Mouse (Mus musculus) T-helper 17 cell (primary cell): ENCODE data around the gene Ppp1r14a.

Source experiments
- in situ Hi-C, 2 experiments: fragments of 300-600 bp; cut with MboI, MseI; formaldehyde crosslinking; loops; 1 replicate in 1 of 2; 2 replicates in 1 of 2; pipeline ENCODE4 v1.15.1; 2025; ENCODE audit warnings: high pct_unique_total_duplicates in 2 of 2

Gene Ppp1r14a

GRCm38 (mm10) chr7:29288942-29289638 is at the start of gene Ppp1r14a:
Ppp1r14a (plus strand) TSS chr7:29289308.
- in situ Hi-C loops: no loop called here

- in situ Hi-C loops: no loop called here
These were observed 44.2 kb upstream of the Ppp1r14a start for GRCm38 (mm10) chr7:29244732-29245416.

- in situ Hi-C loops: no loop called here
These were observed 43.1 kb upstream of the Ppp1r14a start for GRCm38 (mm10) chr7:29246015-29246414.

- in situ Hi-C loops: no loop called here
These were observed 42.3 kb upstream of the Ppp1r14a start for GRCm38 (mm10) chr7:29246619-29247313.

GRCm38 (mm10) chr7:29247314-29247700 is 41.8 kb upstream of the Ppp1r14a start:
- in situ Hi-C loops: no loop called here

- in situ Hi-C loops: no loop called here
These were observed 41.4 kb upstream of the Ppp1r14a start for GRCm38 (mm10) chr7:29247706-29248105.

GRCm38 (mm10) chr7:29248261-29248841 is 40.8 kb upstream of the Ppp1r14a start, which contains the start of gene 2200002D01Rik:
2200002D01Rik (minus strand) TSS chr7:29248466.
- in situ Hi-C loops: no loop called here

GRCm38 (mm10) chr7:29251166-29251565 is 37.9 kb upstream of the Ppp1r14a start:
- in situ Hi-C loops: no loop called here

- in situ Hi-C loops: no loop called here
These were observed 35.3 kb upstream of the Ppp1r14a start for GRCm38 (mm10) chr7:29253842-29254241.

- in situ Hi-C loops: no loop called here
These were observed 33.2 kb upstream of the Ppp1r14a start for GRCm38 (mm10) chr7:29255875-29256274.

- in situ Hi-C loops: no loop called here
These were observed 31.7 kb upstream of the Ppp1r14a start for GRCm38 (mm10) chr7:29257368-29257767.

GRCm38 (mm10) chr7:29259781-29260730 is 29.1 kb upstream of the Ppp1r14a start:
- in situ Hi-C loops: no loop called here

GRCm38 (mm10) chr7:29262151-29262550 is 27.0 kb upstream of the Ppp1r14a start:
- in situ Hi-C loops: no loop called here

GRCm38 (mm10) chr7:29263831-29264230 is 25.3 kb upstream of the Ppp1r14a start:
- in situ Hi-C loops: no loop called here

GRCm38 (mm10) chr7:29265636-29266035 is 23.5 kb upstream of the Ppp1r14a start:
- in situ Hi-C loops: no loop called here

- in situ Hi-C loops: no loop called here
These were observed 22.2 kb upstream of the Ppp1r14a start for GRCm38 (mm10) chr7:29266931-29267330.

GRCm38 (mm10) chr7:29270445-29270844 is 18.7 kb upstream of the Ppp1r14a start:
- in situ Hi-C loops: loop anchor here in 1 of 2 experiments (10.0 kb wide), 1 partner anchor 554 kb away; no protein-coding TSS in a partner anchor

GRCm38 (mm10) chr7:29271687-29272465 is 17.2 kb upstream of the Ppp1r14a start:
- in situ Hi-C loops: loop anchor here in 1 of 2 experiments (10.0 kb wide), 1 partner anchor 553 kb away; no protein-coding TSS in a partner anchor

- in situ Hi-C loops: loop anchor here in 1 of 2 experiments (10.0 kb wide), 1 partner anchor 548 kb away; no protein-coding TSS in a partner anchor
These were observed 12.4 kb upstream of the Ppp1r14a start for GRCm38 (mm10) chr7:29276715-29277114.

GRCm38 (mm10) chr7:29277510-29277909 is 11.6 kb upstream of the Ppp1r14a start:
- in situ Hi-C loops: loop anchor here in 1 of 2 experiments (10.0 kb wide), 1 partner anchor 547 kb away; no protein-coding TSS in a partner anchor
